Mouse (Mus musculus): Measurements from ENCODE around the gene Clcnkb. TPM values are rescaled to one million over a fixed set of nuclear protein-coding genes. Genes with fewer than 3 reads are reported as not detected.
A peak's percentile ranks its signal among the peaks of the same experiment; 100 is the strongest.

Gene Clcnkb
- polyA plus RNA-seq, 1 experiment from 2014 or later = 0.15 TPM

DNA sequence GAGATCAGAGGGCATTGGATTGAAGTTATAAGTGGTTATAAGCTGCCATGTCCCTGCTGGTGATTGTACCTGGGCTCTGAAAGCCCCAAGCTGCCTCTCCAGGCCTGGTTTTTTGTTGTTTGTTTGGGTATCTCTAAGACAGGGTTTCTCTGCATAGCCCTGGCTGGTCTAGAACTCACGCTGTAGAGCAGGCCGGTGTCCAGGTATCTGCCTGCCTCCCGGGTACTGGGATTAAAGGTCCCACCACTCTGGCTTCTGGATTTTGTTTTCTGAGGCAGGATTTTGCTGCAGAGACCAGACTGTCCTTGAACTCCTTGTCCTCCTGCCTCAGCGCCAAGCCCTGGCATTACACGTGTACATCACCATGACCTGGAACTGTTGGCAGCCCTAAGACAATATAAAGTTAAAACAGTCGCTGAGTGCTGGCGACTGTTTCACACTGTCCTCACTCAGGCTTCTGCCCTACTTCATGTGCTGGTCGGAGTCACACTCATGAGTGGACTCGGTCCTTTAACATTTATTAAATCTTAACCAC, 36.2 kb upstream of the Clcnkb start:
- H3K9me3 ChIP-seq = no peaks in the 10 kb centered on the region
- peaks cover 14% of the 10 kb centered on the region for H3K4me1 ChIP-seq
- WGBS = 94% methylated on average over 9 of the region's 9 CpGs
- no peaks in the 10 kb centered on the region for H3K27me3 ChIP-seq (replicated peaks; ENCODE audit: low read depth, poor library complexity, severe bottlenecking)
- no peak overlapping the region for H3K27ac ChIP-seq (replicated peaks)
- peaks cover 94% of the 10 kb centered on the region for H3K36me3 ChIP-seq (replicated peaks)
- DNase-seq (ENCODE audit: low spot score) = no peak
- H3K4me3 ChIP-seq = no peak overlapping the region

DNA sequence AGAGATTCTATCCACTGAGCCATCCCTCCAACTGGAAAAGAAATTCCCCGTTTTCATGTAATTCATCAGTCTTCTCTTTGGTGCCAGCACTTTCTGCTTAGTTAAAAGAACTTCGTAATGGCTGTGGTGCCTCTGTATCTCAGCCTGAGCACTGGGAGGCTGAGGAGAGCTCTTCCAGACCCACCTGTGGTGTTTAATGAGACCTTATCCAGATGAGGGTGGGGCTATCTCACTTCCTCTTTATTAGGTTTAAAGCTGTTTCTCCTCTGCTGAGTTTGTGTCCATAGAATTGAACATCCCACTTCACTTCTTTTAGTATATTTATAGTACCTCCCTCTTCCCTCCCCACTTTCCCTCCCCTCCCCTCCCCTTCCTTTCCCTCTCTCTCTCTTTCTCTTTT, 35.4 kb upstream of the Clcnkb start:
- DNase-seq (ENCODE audit: low spot score) = no peak
- H3K36me3 ChIP-seq (replicated peaks) = peaks cover 95% of the 10 kb centered on the region
- peaks cover 16% of the 10 kb centered on the region for H3K4me1 ChIP-seq
- H3K27me3 ChIP-seq (replicated peaks; ENCODE audit: low read depth, poor library complexity, severe bottlenecking) = no peaks in the 10 kb centered on the region
- H3K27ac ChIP-seq (replicated peaks) = no peak overlapping the region
- WGBS = 88% methylated on average over 2 of the region's 2 CpGs
- H3K4me3 ChIP-seq = no peak overlapping the region
- no peaks in the 10 kb centered on the region for H3K9me3 ChIP-seq

DNA sequence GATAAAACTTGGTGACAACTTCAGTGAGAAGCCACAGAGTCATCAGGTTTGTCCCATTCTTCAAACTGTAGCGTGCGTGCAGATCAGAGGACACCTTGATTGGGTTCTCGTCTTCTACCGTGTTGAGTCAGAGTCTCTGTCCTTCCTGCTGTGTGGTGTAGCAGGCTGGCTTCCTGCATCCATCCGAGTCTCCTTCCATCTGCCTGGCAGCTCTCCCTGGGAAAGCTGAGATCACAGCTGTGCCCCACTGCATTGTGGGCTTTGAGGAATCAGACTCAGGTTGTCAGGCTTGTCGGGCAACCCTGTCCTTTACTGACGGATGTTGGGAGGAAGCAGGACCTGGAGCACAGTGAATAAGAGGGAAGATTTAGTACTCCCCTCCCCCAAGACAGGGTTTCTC, 30.4 kb upstream of the Clcnkb start:
- H3K36me3 ChIP-seq (replicated peaks) = peaks cover 51% of the 10 kb centered on the region
- H3K27ac ChIP-seq (replicated peaks) = no peak overlapping the region
- WGBS = 77% methylated on average over 7 of the region's 7 CpGs
- no peak for DNase-seq (ENCODE audit: low spot score)
- peaks cover 21% of the 10 kb centered on the region for H3K4me1 ChIP-seq
- H3K27me3 ChIP-seq (replicated peaks; ENCODE audit: low read depth, poor library complexity, severe bottlenecking) = no peaks in the 10 kb centered on the region
- no peaks in the 10 kb centered on the region for H3K9me3 ChIP-seq
- H3K4me3 ChIP-seq = peak overlapping the region; percentile 95; the same call in 1 of the 2 replicates

DNA sequence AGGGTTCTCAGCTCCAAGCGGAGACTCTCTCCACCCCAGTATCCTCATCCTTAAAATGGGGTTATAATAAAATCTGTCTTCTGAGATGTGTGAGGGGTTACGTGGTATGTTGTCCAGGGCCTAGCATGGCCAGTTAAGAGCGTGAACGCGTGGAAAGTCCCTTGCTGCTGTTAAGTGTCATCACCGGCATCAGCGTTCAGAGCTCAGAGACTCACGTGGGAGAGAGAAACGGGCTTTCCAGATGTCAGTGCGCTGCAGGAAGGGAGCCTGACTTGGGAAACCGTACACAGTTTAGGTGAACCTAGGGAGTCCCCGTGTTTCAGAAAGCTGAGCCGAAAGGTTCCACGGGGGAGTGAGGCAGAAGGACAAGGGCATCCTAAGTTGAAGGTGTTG, 29.5 kb upstream of the Clcnkb start:
- Histone ChIP-seq H3K27me3 (replicated peaks; ENCODE audit: low read depth, poor library complexity, severe bottlenecking) (no peaks in the 10 kb centered on the region), H3K36me3 (replicated peaks) (peaks cover 42% of the 10 kb centered on the region), H3K4me1 (peaks cover 25% of the 10 kb centered on the region), H3K4me3 (peak overlapping the region; percentile 95), H3K9me3 (no peaks in the 10 kb centered on the region), H3K27ac (replicated peaks) (peak overlapping the region; percentile 99)
- DNase-seq (ENCODE audit: low spot score) = no peak
- WGBS = 18% methylated on average over 14 of the region's 14 CpGs

DNA sequence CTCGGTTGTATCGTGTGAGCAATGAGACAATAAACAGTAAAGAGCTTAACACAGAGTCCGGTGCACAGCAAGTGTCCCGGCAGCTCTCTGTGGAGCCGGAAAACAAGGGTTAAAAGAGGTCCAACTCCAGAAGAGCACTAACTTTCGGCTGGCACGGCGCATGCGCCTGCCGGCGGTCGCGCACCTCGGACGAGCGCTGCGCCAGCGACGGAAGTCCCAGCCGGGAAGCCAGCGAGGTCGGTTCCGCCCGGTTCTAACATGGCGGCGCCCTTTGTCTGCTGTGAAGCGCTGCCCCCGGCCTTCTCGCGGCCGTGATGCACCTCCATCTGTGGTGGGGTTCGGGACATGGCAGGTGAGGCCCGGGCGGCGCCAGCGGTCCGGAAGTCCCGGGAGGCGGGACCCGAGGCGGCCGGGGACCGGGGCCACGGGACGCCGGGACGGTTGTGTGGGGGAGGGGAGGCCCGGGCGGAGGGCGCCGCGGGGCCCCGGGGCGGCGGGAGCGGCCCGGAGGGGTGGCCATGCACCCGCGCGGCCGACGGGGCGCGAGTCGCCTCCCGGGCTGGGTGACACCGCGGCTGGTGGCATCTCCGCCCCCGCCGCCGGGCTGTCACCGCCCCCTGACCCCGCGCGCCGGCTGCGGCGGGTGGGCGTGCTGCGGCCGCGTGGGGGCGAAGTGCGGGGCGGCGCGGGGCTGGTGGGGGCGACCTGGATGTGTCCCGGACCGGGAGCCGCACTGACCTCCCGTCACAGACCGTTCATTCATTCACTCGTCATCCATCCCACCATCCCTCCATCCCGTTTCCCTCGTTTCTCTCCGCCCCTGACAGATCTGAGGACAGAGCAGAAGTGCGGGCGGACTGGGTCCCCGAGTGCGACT, 28.9 kb upstream of the Clcnkb start, which contains the start of gene Zbtb17:
Zbtb17 (plus strand) TSS at position 204 of the 877 bp plus-strand sequence.
- Histone ChIP-seq H3K4me1 (peaks cover 25% of the 10 kb centered on the region), H3K27ac (replicated peaks) (peak within 1 kb of the TSS; percentile 99), H3K36me3 (replicated peaks) (peaks cover 36% of the 10 kb centered on the region), H3K27me3 (replicated peaks; ENCODE audit: low read depth, poor library complexity, severe bottlenecking) (no peaks in the 10 kb centered on the region), H3K9me3 (no peaks in the 10 kb centered on the region), H3K4me3 (peak within 1 kb of the TSS; percentile 95)
- 1% methylated on average over 101 of the region's 102 CpGs for WGBS
- peak; percentile 94 for DNase-seq (ENCODE audit: low spot score)

DNA sequence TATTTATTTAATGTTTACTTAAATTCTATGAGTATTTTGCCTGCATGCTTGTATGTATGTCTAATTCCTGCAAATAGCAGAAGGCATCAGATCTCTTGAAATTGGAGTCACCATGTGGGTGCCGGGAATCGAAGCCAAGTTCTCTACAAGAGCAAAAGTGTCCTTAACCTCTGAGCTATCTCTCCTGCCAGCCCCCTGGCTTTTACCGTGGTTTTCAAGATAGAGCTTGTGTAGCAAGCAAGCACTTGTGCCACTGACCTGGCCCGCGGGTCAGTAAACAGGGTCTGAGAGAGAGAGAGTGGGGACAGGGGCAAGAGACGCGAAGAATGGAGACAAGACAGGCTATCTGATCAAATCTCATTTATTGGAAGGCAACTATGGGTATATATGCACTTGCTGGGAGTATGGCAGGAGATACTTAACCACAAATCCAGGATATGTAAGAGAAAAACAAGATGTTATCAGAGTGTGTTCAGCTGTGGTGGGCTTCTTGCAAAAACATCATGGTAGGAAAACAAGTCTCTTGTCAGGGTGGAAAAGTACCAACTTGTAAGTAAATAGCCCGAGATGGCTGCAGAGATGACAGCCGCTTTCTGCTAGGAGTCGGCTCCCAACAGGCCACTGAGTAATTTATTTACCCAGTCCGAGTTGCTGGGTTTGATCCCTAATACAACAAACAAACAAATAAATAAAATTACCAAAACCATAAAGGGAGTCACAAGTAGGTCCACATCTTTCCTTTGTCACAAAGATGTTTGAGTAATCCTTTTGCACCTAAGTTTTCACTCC, 28.0 kb upstream of the Clcnkb start:
- 50% methylated on average over 11 of the region's 11 CpGs for WGBS
- peaks cover 25% of the 10 kb centered on the region for H3K4me1 ChIP-seq

DNA sequence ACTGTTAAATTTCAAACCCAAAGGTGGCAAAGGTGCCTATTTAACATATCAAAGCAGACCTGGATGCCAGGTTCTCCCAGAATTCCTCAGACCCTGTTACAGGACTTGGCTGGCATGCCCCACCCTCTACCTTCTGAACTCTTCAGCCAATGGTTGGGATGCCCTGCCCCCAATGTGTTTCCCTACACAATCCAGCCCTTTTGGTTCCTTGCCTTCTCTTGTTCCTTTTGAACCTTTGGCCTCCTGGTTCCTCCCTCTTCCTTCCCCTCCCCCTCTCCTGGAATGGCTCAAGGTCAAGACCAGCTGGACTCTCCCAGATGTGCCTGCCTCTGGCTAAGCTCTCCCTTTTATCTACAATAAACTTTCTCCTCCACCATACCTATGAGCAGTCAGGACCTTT, 25.1 kb upstream of the Clcnkb start:
- no peak overlapping the region for H3K27ac ChIP-seq (replicated peaks)
- no peaks in the 10 kb centered on the region for H3K36me3 ChIP-seq (replicated peaks)
- no peaks in the 10 kb centered on the region for H3K9me3 ChIP-seq
- H3K4me3 ChIP-seq = no peak overlapping the region
- DNase-seq (ENCODE audit: low spot score) = no peak
- no peaks in the 10 kb centered on the region for H3K27me3 ChIP-seq (replicated peaks; ENCODE audit: low read depth, poor library complexity, severe bottlenecking)
- peaks cover 20% of the 10 kb centered on the region for H3K4me1 ChIP-seq

More for the DNA sequence above, 28.0 kb upstream of the Clcnkb start:
- DNase-seq (ENCODE audit: low spot score) = no peak
- peak overlapping the region; percentile 95 for H3K4me3 ChIP-seq
- H3K9me3 ChIP-seq = no peaks in the 10 kb centered on the region
- peaks cover 27% of the 10 kb centered on the region for H3K36me3 ChIP-seq (replicated peaks)
- no peaks in the 10 kb centered on the region for H3K27me3 ChIP-seq (replicated peaks; ENCODE audit: low read depth, poor library complexity, severe bottlenecking)
- H3K27ac ChIP-seq (replicated peaks) = peak overlapping the region; percentile 99

DNA sequence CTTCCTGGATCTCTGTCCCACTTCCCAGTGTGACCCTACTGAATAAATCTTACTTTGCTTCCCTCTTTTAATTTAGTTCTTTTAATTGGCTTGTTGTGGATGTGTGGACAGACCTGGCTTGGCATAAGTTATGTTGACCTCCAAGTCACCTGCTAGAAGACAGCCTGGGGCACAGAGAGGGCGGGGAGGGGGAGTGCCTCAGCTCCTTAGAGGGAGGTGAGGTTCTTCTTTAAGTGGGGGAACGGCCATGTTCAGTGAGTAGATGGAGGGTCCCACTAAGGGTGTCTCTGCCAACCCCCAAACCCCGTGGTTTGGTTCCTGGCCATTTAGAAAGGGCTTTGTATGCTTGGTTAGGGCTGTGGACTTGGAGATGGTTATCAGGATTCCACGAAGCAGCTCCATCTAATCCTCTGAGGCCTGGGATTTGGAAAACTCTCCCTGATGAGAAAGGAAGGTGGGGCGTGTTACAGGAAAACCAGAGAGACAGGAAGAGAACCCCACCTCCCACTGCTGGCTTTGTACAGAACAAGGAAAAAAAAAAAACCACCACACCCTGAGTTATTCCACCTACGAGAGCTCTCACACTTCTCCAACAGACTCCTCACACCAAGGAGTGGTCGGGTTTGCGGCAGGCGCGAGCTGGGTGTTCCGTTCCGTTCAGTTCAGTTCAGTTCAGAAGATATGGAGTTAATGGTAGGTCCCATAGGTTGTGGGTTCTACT, 23.4 kb upstream of the Clcnkb start:
- Histone ChIP-seq H3K9me3 (no peaks in the 10 kb centered on the region), H3K27ac (replicated peaks) (no peak overlapping the region), H3K4me3 (no peak overlapping the region), H3K27me3 (replicated peaks; ENCODE audit: low read depth, poor library complexity, severe bottlenecking) (no peaks in the 10 kb centered on the region), H3K36me3 (replicated peaks) (no peaks in the 10 kb centered on the region), H3K4me1 (peaks cover 12% of the 10 kb centered on the region)
- 87% methylated on average over 12 of the region's 12 CpGs for WGBS
- no peak for DNase-seq (ENCODE audit: low spot score)

DNA sequence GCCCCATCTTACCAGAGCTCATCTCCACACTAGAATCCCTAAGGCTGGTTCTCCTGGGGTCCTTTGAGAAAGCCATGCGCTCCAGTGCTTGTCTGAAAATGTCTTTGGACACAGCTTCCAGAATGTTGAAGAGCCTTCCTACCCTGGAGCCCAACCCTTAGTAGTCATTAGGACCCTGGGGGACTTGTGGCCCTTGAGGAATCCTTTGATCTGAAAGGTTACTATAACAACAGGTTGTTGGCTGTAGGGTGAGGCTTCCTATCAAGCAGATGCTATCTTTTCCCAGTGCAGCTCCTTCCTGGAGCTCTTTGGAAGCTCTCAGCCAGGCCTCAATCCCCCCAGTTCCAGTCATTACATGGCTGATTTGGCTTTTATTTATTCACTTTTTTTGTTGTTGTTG, 20.2 kb upstream of the Clcnkb start, which contains the start of gene Srarp:
Srarp (minus strand) TSS at position 132 of the 400 bp plus-strand sequence.
- no peak for DNase-seq (ENCODE audit: low spot score)
- 94% methylated on average over 1 of the region's 1 CpGs for WGBS
- Histone ChIP-seq H3K36me3 (replicated peaks) (no peaks in the 10 kb centered on the region), H3K4me3 (no peak within 1 kb of the TSS), H3K27ac (replicated peaks) (no peak within 1 kb of the TSS), H3K27me3 (replicated peaks; ENCODE audit: low read depth, poor library complexity, severe bottlenecking) (no peaks in the 10 kb centered on the region), H3K4me1 (peaks cover 3% of the 10 kb centered on the region), H3K9me3 (no peaks in the 10 kb centered on the region)

DNA sequence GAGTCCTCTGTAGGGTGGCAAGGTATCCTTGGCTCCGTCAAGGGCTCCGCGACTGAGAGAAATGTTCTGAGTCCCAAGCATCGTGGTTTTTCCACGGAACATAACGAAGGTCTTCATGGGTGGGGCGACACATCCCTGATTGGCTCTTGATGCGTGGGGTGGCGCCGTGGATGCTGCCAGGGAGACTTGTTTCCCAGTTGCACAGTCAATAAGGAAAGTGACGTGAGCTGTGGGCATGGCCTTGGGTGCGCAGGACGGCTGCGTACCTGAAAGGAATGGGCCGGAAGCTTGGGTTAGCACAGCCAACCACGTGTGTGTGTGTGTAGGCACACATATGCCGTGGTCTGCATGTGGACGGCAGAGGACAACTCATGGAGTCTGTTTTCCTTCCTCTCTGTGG, 17.4 kb upstream of the Clcnkb start:
- Histone ChIP-seq H3K36me3 (replicated peaks) (no peaks in the 10 kb centered on the region), H3K4me3 (no peak overlapping the region), H3K9me3 (no peaks in the 10 kb centered on the region), H3K27ac (replicated peaks) (no peak overlapping the region), H3K4me1 (no peaks in the 10 kb centered on the region), H3K27me3 (replicated peaks; ENCODE audit: low read depth, poor library complexity, severe bottlenecking) (0 out of 2 replicates have a peak, but pooled peaks cover 2% of the 10 kb centered on the region)
- WGBS = 85% methylated on average over 18 of the region's 18 CpGs
- no peak for DNase-seq (ENCODE audit: low spot score)

DNA sequence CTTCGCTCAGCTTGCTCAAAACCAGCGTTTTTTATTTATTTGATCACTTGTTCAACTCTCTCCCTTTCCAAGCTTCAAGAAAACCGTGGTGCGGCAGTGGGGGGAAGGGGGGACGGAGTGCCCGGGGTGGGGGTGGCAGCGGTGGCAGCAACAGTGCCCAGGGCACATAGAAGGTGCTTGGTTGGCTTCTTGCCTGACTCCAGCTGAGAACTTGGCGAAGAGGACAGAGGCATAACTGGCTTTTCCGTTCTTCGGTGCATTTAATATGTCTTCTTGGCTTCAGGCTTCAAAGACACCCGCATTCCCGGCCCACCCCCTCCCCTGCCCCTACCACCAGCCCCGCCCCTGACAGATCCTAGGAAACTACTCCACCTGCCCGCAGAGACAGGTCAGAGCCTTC, 16.9 kb upstream of the Clcnkb start:
- 70% methylated on average over 14 of the region's 14 CpGs for WGBS
- Histone ChIP-seq H3K4me1 (no peaks in the 10 kb centered on the region), H3K9me3 (no peaks in the 10 kb centered on the region), H3K36me3 (replicated peaks) (no peaks in the 10 kb centered on the region), H3K4me3 (no peak overlapping the region), H3K27me3 (replicated peaks; ENCODE audit: low read depth, poor library complexity, severe bottlenecking) (peaks cover 7% of the 10 kb centered on the region), H3K27ac (replicated peaks) (no peak overlapping the region)
- DNase-seq (ENCODE audit: low spot score) = no peak

DNA sequence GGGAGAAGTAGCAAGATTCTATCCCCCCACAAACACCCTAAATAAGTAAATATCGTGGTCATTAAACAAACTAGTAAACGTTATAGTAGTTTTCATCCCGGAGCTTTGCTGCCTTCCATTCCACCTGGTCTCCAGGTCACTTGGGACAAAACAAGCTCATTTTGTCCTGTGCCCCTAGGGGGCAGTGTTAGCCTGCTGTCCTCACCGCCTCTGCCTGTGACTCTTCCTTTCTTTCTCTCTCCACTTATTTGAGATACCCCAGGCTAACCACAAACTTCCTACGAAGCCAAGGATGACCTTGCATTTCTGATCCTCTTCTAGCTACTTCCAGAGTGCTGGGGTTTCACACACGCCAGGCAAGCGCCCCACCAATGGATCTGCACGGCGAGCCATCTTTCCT, 15.2 kb upstream of the Clcnkb start:
- H3K27me3 ChIP-seq (replicated peaks; ENCODE audit: low read depth, poor library complexity, severe bottlenecking) = peaks cover 23% of the 10 kb centered on the region
- H3K27ac ChIP-seq (replicated peaks) = no peak overlapping the region
- H3K9me3 ChIP-seq = no peaks in the 10 kb centered on the region
- H3K4me3 ChIP-seq = no peak overlapping the region
- no peaks in the 10 kb centered on the region for H3K36me3 ChIP-seq (replicated peaks)
- WGBS = 44% methylated on average over 9 of the region's 9 CpGs
- peak; percentile 75 for DNase-seq (ENCODE audit: low spot score)
- peaks cover 9% of the 10 kb centered on the region for H3K4me1 ChIP-seq

All from embryonic facial prominence, embryonic 10.5 days (tissue).